Mouse (Mus musculus): ENCODE results near the gene Creg2. TPM values are rescaled to one million over a fixed set of nuclear protein-coding genes. Genes with fewer than 3 reads are reported as not detected.

The Creg2 gene
- polyA plus RNA-seq, 1 experiment: not detected

GRCm38 (mm10) chr1:39678883-39679282 lies 27.6 kb upstream of the Creg2 start:
- H3K9ac ChIP-seq (ENCODE audit: low read depth, poor library complexity, severe bottlenecking): no peak overlapping the region
- H3K9me3 ChIP-seq (replicated peaks; ENCODE audit: control insufficient read depth, insufficient read depth, low read length, poor library complexity, severe bottlenecking): no peaks in the 10 kb centered on the region
- H3K27me3 ChIP-seq (ENCODE audit: control insufficient read depth, insufficient read depth, low read length, poor library complexity, severe bottlenecking): no peaks in the 10 kb centered on the region
- H3K4me1 ChIP-seq (ENCODE audit: control insufficient read depth, insufficient read depth, low read length): no peaks in the 10 kb centered on the region
- no peaks in the 10 kb centered on the region for H3K36me3 ChIP-seq (ENCODE audit: control insufficient read depth, insufficient read depth, low read length, poor library complexity, severe bottlenecking)
- no peak overlapping the region for H3K27ac ChIP-seq (ENCODE audit: insufficient read depth, low read length)
- H3K4me3 ChIP-seq (ENCODE audit: low read depth, low read length): no peak overlapping the region
- TF ChIP-seq EP300 (IDR thresholded peaks at IDR 0.05; ENCODE audit: insufficient read depth, low read depth, low read length) (no peak), CTCF (IDR thresholded peaks at IDR 0.05; ENCODE audit: low read depth, low read length) (no peak)

- no peak overlapping the region for H3K9ac ChIP-seq (ENCODE audit: low read depth, poor library complexity, severe bottlenecking)
- no peaks in the 10 kb centered on the region for H3K36me3 ChIP-seq (ENCODE audit: control insufficient read depth, insufficient read depth, low read length, poor library complexity, severe bottlenecking)
- no peak overlapping the region for H3K27ac ChIP-seq (ENCODE audit: insufficient read depth, low read length)
- no peaks in the 10 kb centered on the region for H3K27me3 ChIP-seq (ENCODE audit: control insufficient read depth, insufficient read depth, low read length, poor library complexity, severe bottlenecking)
- H3K4me1 ChIP-seq (ENCODE audit: control insufficient read depth, insufficient read depth, low read length): no peaks in the 10 kb centered on the region
- H3K4me3 ChIP-seq (ENCODE audit: low read depth, low read length): no peak overlapping the region
- H3K9me3 ChIP-seq (replicated peaks; ENCODE audit: control insufficient read depth, insufficient read depth, low read length, poor library complexity, severe bottlenecking): no peaks in the 10 kb centered on the region
- no peak for TF ChIP-seq POLR2A (IDR thresholded peaks at IDR 0.05; ENCODE audit: insufficient read depth, low read length)
- TF ChIP-seq EP300 (IDR thresholded peaks at IDR 0.05; ENCODE audit: insufficient read depth, low read depth, low read length): no peak
- TF ChIP-seq CTCF (IDR thresholded peaks at IDR 0.05; ENCODE audit: low read depth, low read length): no peak
Observed at GRCm38 (mm10) chr1:39676221-39676876, 25.1 kb upstream of the Creg2 start.

GRCm38 (mm10) chr1:39672362-39673105 lies 21.3 kb upstream of the Creg2 start:
- TF ChIP-seq CTCF (IDR thresholded peaks at IDR 0.05; ENCODE audit: low read depth, low read length): no peak
- TF ChIP-seq EP300 (IDR thresholded peaks at IDR 0.05; ENCODE audit: insufficient read depth, low read depth, low read length): no peak
- TF ChIP-seq POLR2A (IDR thresholded peaks at IDR 0.05; ENCODE audit: insufficient read depth, low read length): no peak
- no peak overlapping the region for H3K9ac ChIP-seq (ENCODE audit: low read depth, poor library complexity, severe bottlenecking)
- H3K27me3 ChIP-seq (ENCODE audit: control insufficient read depth, insufficient read depth, low read length, poor library complexity, severe bottlenecking): no peaks in the 10 kb centered on the region
- H3K4me1 ChIP-seq (ENCODE audit: control insufficient read depth, insufficient read depth, low read length): no peaks in the 10 kb centered on the region
- no peaks in the 10 kb centered on the region for H3K36me3 ChIP-seq (ENCODE audit: control insufficient read depth, insufficient read depth, low read length, poor library complexity, severe bottlenecking)
- no peak overlapping the region for H3K4me3 ChIP-seq (ENCODE audit: low read depth, low read length)
- no peak overlapping the region for H3K27ac ChIP-seq (ENCODE audit: insufficient read depth, low read length)
- H3K9me3 ChIP-seq (replicated peaks; ENCODE audit: control insufficient read depth, insufficient read depth, low read length, poor library complexity, severe bottlenecking): no peaks in the 10 kb centered on the region

- no peak overlapping the region for H3K27ac ChIP-seq (ENCODE audit: insufficient read depth, low read length)
- no peak overlapping the region for H3K9ac ChIP-seq (ENCODE audit: low read depth, poor library complexity, severe bottlenecking)
- no peaks in the 10 kb centered on the region for H3K27me3 ChIP-seq (ENCODE audit: control insufficient read depth, insufficient read depth, low read length, poor library complexity, severe bottlenecking)
- no peak for TF ChIP-seq CTCF (IDR thresholded peaks at IDR 0.05; ENCODE audit: low read depth, low read length)
- TF ChIP-seq EP300 (IDR thresholded peaks at IDR 0.05; ENCODE audit: insufficient read depth, low read depth, low read length): no peak
- no peak for TF ChIP-seq POLR2A (IDR thresholded peaks at IDR 0.05; ENCODE audit: insufficient read depth, low read length)
- H3K4me1 ChIP-seq (ENCODE audit: control insufficient read depth, insufficient read depth, low read length): peaks cover 4% of the 10 kb centered on the region
- no peaks in the 10 kb centered on the region for H3K9me3 ChIP-seq (replicated peaks; ENCODE audit: control insufficient read depth, insufficient read depth, low read length, poor library complexity, severe bottlenecking)
- no peaks in the 10 kb centered on the region for H3K36me3 ChIP-seq (ENCODE audit: control insufficient read depth, insufficient read depth, low read length, poor library complexity, severe bottlenecking)
- no peak overlapping the region for H3K4me3 ChIP-seq (ENCODE audit: low read depth, low read length)
Observed at GRCm38 (mm10) chr1:39670211-39670935, 19.1 kb upstream of the Creg2 start.

- TF ChIP-seq EP300 (IDR thresholded peaks at IDR 0.05; ENCODE audit: insufficient read depth, low read depth, low read length) (no peak), POLR2A (IDR thresholded peaks at IDR 0.05; ENCODE audit: insufficient read depth, low read length) (no peak), CTCF (IDR thresholded peaks at IDR 0.05; ENCODE audit: low read depth, low read length) (no peak)
- no peak overlapping the region for H3K4me3 ChIP-seq (ENCODE audit: low read depth, low read length)
- no peaks in the 10 kb centered on the region for H3K9me3 ChIP-seq (replicated peaks; ENCODE audit: control insufficient read depth, insufficient read depth, low read length, poor library complexity, severe bottlenecking)
- H3K36me3 ChIP-seq (ENCODE audit: control insufficient read depth, insufficient read depth, low read length, poor library complexity, severe bottlenecking): no peaks in the 10 kb centered on the region
- H3K27ac ChIP-seq (ENCODE audit: insufficient read depth, low read length): no peak overlapping the region
- no peaks in the 10 kb centered on the region for H3K27me3 ChIP-seq (ENCODE audit: control insufficient read depth, insufficient read depth, low read length, poor library complexity, severe bottlenecking)
- peaks cover 5% of the 10 kb centered on the region for H3K4me1 ChIP-seq (ENCODE audit: control insufficient read depth, insufficient read depth, low read length)
- H3K9ac ChIP-seq (ENCODE audit: low read depth, poor library complexity, severe bottlenecking): no peak overlapping the region
Observed at GRCm38 (mm10) chr1:39666751-39667252, 15.5 kb upstream of the Creg2 start.
